Mouse (Mus musculus): ENCODE data around the gene Ankrd55. TPM values are rescaled to one million over a fixed set of nuclear protein-coding genes. Genes with fewer than 3 reads are reported as not detected.

Gene Ankrd55
- polyA plus RNA-seq, 1 experiment, result 0.08 TPM

GRCm38 (mm10) chr13:112342971-112343627 is 54.8 kb downstream of the Ankrd55 start:
- Histone ChIP-seq H3K4me1 (ENCODE audit: control insufficient read depth, insufficient read depth, low read length) (peaks cover 5% of the 10 kb centered on the region; the same call in 1 of the 2 replicates), H3K36me3 (ENCODE audit: control insufficient read depth, insufficient read depth, low read length) (no peaks in the 10 kb centered on the region), H3K4me3 (ENCODE audit: insufficient read depth, low read depth, low read length) (no peak overlapping the region), H3K27ac (ENCODE audit: insufficient read depth, low read depth, low read length) (no peak overlapping the region), H3K27me3 (replicated peaks; ENCODE audit: control insufficient read depth, insufficient read depth, low read length) (no peaks in the 10 kb centered on the region)
- no peak for TF ChIP-seq POLR2A (IDR thresholded peaks at IDR 0.05; ENCODE audit: low read depth, low read length)
- TF ChIP-seq CTCF (conservative IDR thresholded peaks at IDR 0.05; ENCODE audit: insufficient read depth, insufficient read length, low read depth, low read length), result no peak
- no peak for DNase-seq
- 81% methylated on average over 5 of the region's 5 CpGs for WGBS

- peaks cover 8% of the 10 kb centered on the region; the same call in 1 of the 2 replicates for H3K4me1 ChIP-seq (ENCODE audit: control insufficient read depth, insufficient read depth, low read length)
- no peak overlapping the region for H3K27ac ChIP-seq (ENCODE audit: insufficient read depth, low read depth, low read length)
- WGBS, result 73% methylated on average over 5 of the region's 5 CpGs
- no peak for DNase-seq
- no peak overlapping the region for H3K4me3 ChIP-seq (ENCODE audit: insufficient read depth, low read depth, low read length)
- TF ChIP-seq POLR2A (IDR thresholded peaks at IDR 0.05; ENCODE audit: low read depth, low read length) (no peak), CTCF (conservative IDR thresholded peaks at IDR 0.05; ENCODE audit: insufficient read depth, insufficient read length, low read depth, low read length) (no peak)
- no peaks in the 10 kb centered on the region for H3K36me3 ChIP-seq (ENCODE audit: control insufficient read depth, insufficient read depth, low read length)
- H3K27me3 ChIP-seq (replicated peaks; ENCODE audit: control insufficient read depth, insufficient read depth, low read length), result no peaks in the 10 kb centered on the region
These were observed 55.4 kb downstream of the Ankrd55 start for GRCm38 (mm10) chr13:112343628-112344009.

DNA sequence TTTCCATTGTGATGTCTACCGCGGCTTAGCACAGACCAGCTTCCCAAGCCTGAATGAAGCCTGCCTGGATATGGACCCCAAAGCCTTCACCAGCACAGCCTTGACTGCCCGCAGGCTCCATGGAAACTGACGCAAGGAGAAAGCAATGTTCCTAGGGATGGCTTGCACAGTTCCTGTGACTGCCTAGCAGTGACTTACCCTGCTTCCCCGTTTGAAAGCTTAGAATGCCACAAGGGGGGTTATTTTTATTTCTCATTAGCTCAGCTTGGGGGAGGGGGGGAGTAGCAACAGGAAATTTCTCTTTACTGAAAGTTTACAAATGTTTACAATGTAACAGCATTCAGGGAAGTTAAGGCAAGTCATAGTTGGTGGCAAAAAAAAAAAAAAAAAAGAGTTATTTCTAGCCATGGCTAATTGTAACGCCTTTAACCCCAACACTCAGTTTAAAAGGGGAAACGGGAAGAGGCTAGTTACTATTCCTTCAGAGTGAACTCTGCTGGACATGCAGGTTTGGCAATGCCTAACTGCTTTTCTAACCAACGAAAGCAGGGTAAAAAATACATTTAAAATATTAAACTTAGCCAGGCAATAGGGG is 56.1 kb downstream of the Ankrd55 start:
- no peak for DNase-seq
- 77% methylated on average over 8 of the region's 8 CpGs for WGBS
- H3K4me1 ChIP-seq (ENCODE audit: control insufficient read depth, insufficient read depth, low read length), result peaks cover 9% of the 10 kb centered on the region; the same call in 1 of the 2 replicates
- TF ChIP-seq CTCF (conservative IDR thresholded peaks at IDR 0.05; ENCODE audit: insufficient read depth, insufficient read length, low read depth, low read length), result no peak
- TF ChIP-seq POLR2A (IDR thresholded peaks at IDR 0.05; ENCODE audit: low read depth, low read length), result no peak
- H3K4me3 ChIP-seq (ENCODE audit: insufficient read depth, low read depth, low read length), result no peak overlapping the region
- H3K36me3 ChIP-seq (ENCODE audit: control insufficient read depth, insufficient read depth, low read length), result no peaks in the 10 kb centered on the region
- no peaks in the 10 kb centered on the region for H3K27me3 ChIP-seq (replicated peaks; ENCODE audit: control insufficient read depth, insufficient read depth, low read length)
- H3K27ac ChIP-seq (ENCODE audit: insufficient read depth, low read depth, low read length), result no peak overlapping the region

- no peak for DNase-seq
- Histone ChIP-seq H3K4me3 (ENCODE audit: insufficient read depth, low read depth, low read length) (no peak overlapping the region), H3K27me3 (replicated peaks; ENCODE audit: control insufficient read depth, insufficient read depth, low read length) (no peaks in the 10 kb centered on the region), H3K4me1 (ENCODE audit: control insufficient read depth, insufficient read depth, low read length) (peaks cover 9% of the 10 kb centered on the region; the same call in 1 of the 2 replicates), H3K27ac (ENCODE audit: insufficient read depth, low read depth, low read length) (0 out of 2 replicates have a peak overlapping the region, but pooled peaks have one; percentile 16), H3K36me3 (ENCODE audit: control insufficient read depth, insufficient read depth, low read length) (no peaks in the 10 kb centered on the region)
- WGBS, result 47% methylated on average over 2 of the region's 2 CpGs
- TF ChIP-seq POLR2A (IDR thresholded peaks at IDR 0.05; ENCODE audit: low read depth, low read length) (no peak), CTCF (conservative IDR thresholded peaks at IDR 0.05; ENCODE audit: insufficient read depth, insufficient read length, low read depth, low read length) (no peak)
These were observed 57.3 kb downstream of the Ankrd55 start for GRCm38 (mm10) chr13:112345542-112345941.

- no peak overlapping the region for H3K4me3 ChIP-seq (ENCODE audit: insufficient read depth, low read depth, low read length)
- peak; percentile 73 for DNase-seq
These were observed 57.8 kb downstream of the Ankrd55 start for GRCm38 (mm10) chr13:112346031-112346430.

GRCm38 (mm10) chr13:112346659-112347142 is 58.5 kb downstream of the Ankrd55 start:
- TF ChIP-seq POLR2A (IDR thresholded peaks at IDR 0.05; ENCODE audit: low read depth, low read length) (no peak), CTCF (conservative IDR thresholded peaks at IDR 0.05; ENCODE audit: insufficient read depth, insufficient read length, low read depth, low read length) (no peak)
- Histone ChIP-seq H3K27me3 (replicated peaks; ENCODE audit: control insufficient read depth, insufficient read depth, low read length) (no peaks in the 10 kb centered on the region), H3K4me3 (ENCODE audit: insufficient read depth, low read depth, low read length) (no peak overlapping the region), H3K27ac (ENCODE audit: insufficient read depth, low read depth, low read length) (no peak overlapping the region), H3K4me1 (ENCODE audit: control insufficient read depth, insufficient read depth, low read length) (peaks cover 9% of the 10 kb centered on the region; the same call in 1 of the 2 replicates), H3K36me3 (ENCODE audit: control insufficient read depth, insufficient read depth, low read length) (no peaks in the 10 kb centered on the region)
- DNase-seq, result no peak
- 69% methylated on average over 7 of the region's 7 CpGs for WGBS

More at GRCm38 (mm10) chr13:112346031-112346430, 57.8 kb downstream of the Ankrd55 start:
- 61% methylated on average over 11 of the region's 11 CpGs for WGBS
- H3K27me3 ChIP-seq (replicated peaks; ENCODE audit: control insufficient read depth, insufficient read depth, low read length), result no peaks in the 10 kb centered on the region
- peaks cover 9% of the 10 kb centered on the region; the same call in 1 of the 2 replicates for H3K4me1 ChIP-seq (ENCODE audit: control insufficient read depth, insufficient read depth, low read length)
- no peaks in the 10 kb centered on the region for H3K36me3 ChIP-seq (ENCODE audit: control insufficient read depth, insufficient read depth, low read length)
- no peak for TF ChIP-seq CTCF (conservative IDR thresholded peaks at IDR 0.05; ENCODE audit: insufficient read depth, insufficient read length, low read depth, low read length)
- no peak for TF ChIP-seq POLR2A (IDR thresholded peaks at IDR 0.05; ENCODE audit: low read depth, low read length)
- H3K27ac ChIP-seq (ENCODE audit: insufficient read depth, low read depth, low read length), result peak overlapping the region; percentile 25; the same call in 1 of the 2 replicates

- peak; percentile 53 for DNase-seq
- no peak for TF ChIP-seq CTCF (conservative IDR thresholded peaks at IDR 0.05; ENCODE audit: insufficient read depth, insufficient read length, low read depth, low read length)
- TF ChIP-seq POLR2A (IDR thresholded peaks at IDR 0.05; ENCODE audit: low read depth, low read length), result no peak
- H3K27ac ChIP-seq (ENCODE audit: insufficient read depth, low read depth, low read length), result no peak overlapping the region
- 93% methylated on average over 1 of the region's 1 CpGs for WGBS
- H3K4me1 ChIP-seq (ENCODE audit: control insufficient read depth, insufficient read depth, low read length), result peaks cover 9% of the 10 kb centered on the region; the same call in 1 of the 2 replicates
- H3K36me3 ChIP-seq (ENCODE audit: control insufficient read depth, insufficient read depth, low read length), result no peaks in the 10 kb centered on the region
- H3K27me3 ChIP-seq (replicated peaks; ENCODE audit: control insufficient read depth, insufficient read depth, low read length), result no peaks in the 10 kb centered on the region
- H3K4me3 ChIP-seq (ENCODE audit: insufficient read depth, low read depth, low read length), result no peak overlapping the region
These were observed 60.0 kb downstream of the Ankrd55 start for GRCm38 (mm10) chr13:112348250-112348649.
